Mouse (Mus musculus): ENCODE measurements around the gene Tmtc2. TPM values are rescaled to one million over a fixed set of nuclear protein-coding genes. Genes with fewer than 3 reads are reported as not detected.

The Tmtc2 gene
- total and polyA plus RNA-seq, 2 experiments = 2.4 to 7.6 TPM

GRCm38 (mm10) chr10:105542081-105542480, 32.2 kb downstream of the Tmtc2 start:
- H3K27me3 ChIP-seq (ENCODE audit: control insufficient read depth, insufficient read depth, low read length) = no peaks in the 10 kb centered on the region
- H3K79me2 ChIP-seq (ENCODE audit: control insufficient read depth, insufficient read depth, low read length) = no peaks in the 10 kb centered on the region
- H3K9ac ChIP-seq (ENCODE audit: low read depth, low read length) = no peak overlapping the region
- no peak for DNase-seq (ENCODE audit: extremely low read depth, low read depth, low spot score)
- H3K36me3 ChIP-seq (ENCODE audit: control insufficient read depth, insufficient read depth, low read length) = no peaks in the 10 kb centered on the region
- no peak overlapping the region for H3K27ac ChIP-seq (replicated peaks; ENCODE audit: insufficient read depth, low read depth, low read length)
- H3K4me1 ChIP-seq (ENCODE audit: control insufficient read depth, insufficient read depth, low read length) = no peaks in the 10 kb centered on the region
- 97% methylated on average over 6 of the region's 6 CpGs for WGBS
- TF ChIP-seq POLR2A (IDR thresholded peaks at IDR 0.05; ENCODE audit: extremely low read depth, insufficient read depth, low read length) (no peak), CTCF (IDR thresholded peaks at IDR 0.05; ENCODE audit: low read depth, low read length) (no peak)
- no peak overlapping the region for H3K4me3 ChIP-seq (ENCODE audit: insufficient read depth, low read depth, low read length)

- Histone ChIP-seq H3K27me3 (ENCODE audit: control insufficient read depth, insufficient read depth, low read length) (no peaks in the 10 kb centered on the region), H3K4me3 (ENCODE audit: insufficient read depth, low read depth, low read length) (no peak overlapping the region), H3K4me1 (ENCODE audit: control insufficient read depth, insufficient read depth, low read length) (no peaks in the 10 kb centered on the region), H3K27ac (replicated peaks; ENCODE audit: insufficient read depth, low read depth, low read length) (no peak overlapping the region), H3K36me3 (ENCODE audit: control insufficient read depth, insufficient read depth, low read length) (no peaks in the 10 kb centered on the region), H3K79me2 (ENCODE audit: control insufficient read depth, insufficient read depth, low read length) (no peaks in the 10 kb centered on the region), H3K9ac (ENCODE audit: low read depth, low read length) (no peak overlapping the region)
- no peak for DNase-seq (ENCODE audit: extremely low read depth, low read depth, low spot score)
- TF ChIP-seq CTCF (IDR thresholded peaks at IDR 0.05; ENCODE audit: low read depth, low read length) = no peak
- 82% methylated on average over 5 of the region's 5 CpGs for WGBS
Observed at GRCm38 (mm10) chr10:105539697-105540096, 34.6 kb downstream of the Tmtc2 start.

GRCm38 (mm10) chr10:105536910-105537309, 37.3 kb downstream of the Tmtc2 start:
- no peak overlapping the region for H3K27ac ChIP-seq (replicated peaks; ENCODE audit: insufficient read depth, low read depth, low read length)
- WGBS = 21% methylated on average over 4 of the region's 4 CpGs
- DNase-seq (ENCODE audit: extremely low read depth, low read depth, low spot score) = peak; percentile 58
- H3K27me3 ChIP-seq (ENCODE audit: control insufficient read depth, insufficient read depth, low read length) = no peaks in the 10 kb centered on the region
- H3K9ac ChIP-seq (ENCODE audit: low read depth, low read length) = no peak overlapping the region
- H3K4me3 ChIP-seq (ENCODE audit: insufficient read depth, low read depth, low read length) = no peak overlapping the region
- no peaks in the 10 kb centered on the region for H3K4me1 ChIP-seq (ENCODE audit: control insufficient read depth, insufficient read depth, low read length)
- H3K36me3 ChIP-seq (ENCODE audit: control insufficient read depth, insufficient read depth, low read length) = no peaks in the 10 kb centered on the region
- H3K79me2 ChIP-seq (ENCODE audit: control insufficient read depth, insufficient read depth, low read length) = no peaks in the 10 kb centered on the region
- no peak for TF ChIP-seq CTCF (IDR thresholded peaks at IDR 0.05; ENCODE audit: low read depth, low read length)
- no peak for TF ChIP-seq POLR2A (IDR thresholded peaks at IDR 0.05; ENCODE audit: extremely low read depth, insufficient read depth, low read length)

- DNase-seq (ENCODE audit: extremely low read depth, low read depth, low spot score) = no peak
- Histone ChIP-seq H3K9ac (ENCODE audit: low read depth, low read length) (no peak overlapping the region), H3K4me1 (ENCODE audit: control insufficient read depth, insufficient read depth, low read length) (no peaks in the 10 kb centered on the region), H3K36me3 (ENCODE audit: control insufficient read depth, insufficient read depth, low read length) (no peaks in the 10 kb centered on the region), H3K27ac (replicated peaks; ENCODE audit: insufficient read depth, low read depth, low read length) (no peak overlapping the region), H3K4me3 (ENCODE audit: insufficient read depth, low read depth, low read length) (no peak overlapping the region), H3K79me2 (ENCODE audit: control insufficient read depth, insufficient read depth, low read length) (no peaks in the 10 kb centered on the region), H3K27me3 (ENCODE audit: control insufficient read depth, insufficient read depth, low read length) (no peaks in the 10 kb centered on the region)
- no peak for TF ChIP-seq POLR2A (IDR thresholded peaks at IDR 0.05; ENCODE audit: extremely low read depth, insufficient read depth, low read length)
- TF ChIP-seq CTCF (IDR thresholded peaks at IDR 0.05; ENCODE audit: low read depth, low read length) = no peak
Observed at GRCm38 (mm10) chr10:105535848-105536247, 38.4 kb downstream of the Tmtc2 start.

- Histone ChIP-seq H3K27ac (replicated peaks; ENCODE audit: insufficient read depth, low read depth, low read length) (no peak overlapping the region), H3K36me3 (ENCODE audit: control insufficient read depth, insufficient read depth, low read length) (no peaks in the 10 kb centered on the region), H3K27me3 (ENCODE audit: control insufficient read depth, insufficient read depth, low read length) (no peaks in the 10 kb centered on the region), H3K4me1 (ENCODE audit: control insufficient read depth, insufficient read depth, low read length) (no peaks in the 10 kb centered on the region), H3K9ac (ENCODE audit: low read depth, low read length) (no peak overlapping the region), H3K4me3 (ENCODE audit: insufficient read depth, low read depth, low read length) (no peak overlapping the region), H3K79me2 (ENCODE audit: control insufficient read depth, insufficient read depth, low read length) (no peaks in the 10 kb centered on the region)
- TF ChIP-seq CTCF (IDR thresholded peaks at IDR 0.05; ENCODE audit: low read depth, low read length) (no peak), POLR2A (IDR thresholded peaks at IDR 0.05; ENCODE audit: extremely low read depth, insufficient read depth, low read length) (no peak)
- no peak for DNase-seq (ENCODE audit: extremely low read depth, low read depth, low spot score)
- 67% methylated on average over 7 of the region's 7 CpGs for WGBS
Observed at GRCm38 (mm10) chr10:105532747-105533146, 41.5 kb downstream of the Tmtc2 start.

GRCm38 (mm10) chr10:105532019-105532525, 42.2 kb downstream of the Tmtc2 start:
- Histone ChIP-seq H3K4me3 (ENCODE audit: insufficient read depth, low read depth, low read length) (no peak overlapping the region), H3K9ac (ENCODE audit: low read depth, low read length) (no peak overlapping the region), H3K79me2 (ENCODE audit: control insufficient read depth, insufficient read depth, low read length) (no peaks in the 10 kb centered on the region), H3K36me3 (ENCODE audit: control insufficient read depth, insufficient read depth, low read length) (no peaks in the 10 kb centered on the region), H3K27ac (replicated peaks; ENCODE audit: insufficient read depth, low read depth, low read length) (no peak overlapping the region), H3K4me1 (ENCODE audit: control insufficient read depth, insufficient read depth, low read length) (no peaks in the 10 kb centered on the region), H3K27me3 (ENCODE audit: control insufficient read depth, insufficient read depth, low read length) (no peaks in the 10 kb centered on the region)
- TF ChIP-seq CTCF (IDR thresholded peaks at IDR 0.05; ENCODE audit: low read depth, low read length) (no peak), POLR2A (IDR thresholded peaks at IDR 0.05; ENCODE audit: extremely low read depth, insufficient read depth, low read length) (no peak)
- no peak for DNase-seq (ENCODE audit: extremely low read depth, low read depth, low spot score)
- WGBS = 88% methylated on average over 5 of the region's 5 CpGs
